Mouse (Mus musculus): Measurements from ENCODE around the gene Caprin2.

DNA sequence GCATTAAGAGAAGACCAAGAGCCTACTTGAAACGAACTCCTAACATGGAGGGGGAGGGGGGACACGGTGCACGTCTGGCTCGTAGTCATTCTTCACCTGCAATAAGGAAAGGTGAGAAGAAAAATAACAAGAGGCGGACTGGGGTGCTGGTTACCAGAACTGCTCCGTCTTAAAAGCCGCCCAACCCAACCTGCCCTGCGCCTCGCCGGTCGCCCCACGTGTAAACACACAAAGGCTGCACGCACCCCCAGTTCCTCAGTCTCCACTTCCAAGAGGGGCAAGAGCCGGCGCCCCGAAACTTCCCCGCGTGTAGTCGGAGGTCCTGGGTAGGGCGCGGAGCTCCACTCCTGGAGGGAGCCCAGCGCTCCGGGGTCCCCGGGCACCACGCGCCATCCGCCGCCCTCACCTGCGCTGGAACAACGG lies 48.3 kb upstream of the Caprin2 start:
- TF ChIP-seq POLR2A (IDR thresholded peaks at IDR 0.05; ENCODE audit: low read depth, low read length): no peak
- TF ChIP-seq CTCF (IDR thresholded peaks at IDR 0.05; ENCODE audit: borderline replicate concordance, insufficient read depth, low read length): no peak

Data from embryonic fibroblast, embryonic 13.5 days (primary cell).